8 mouse cellular contexts compared by ENCODE assay signal in the genomic region with DNA sequence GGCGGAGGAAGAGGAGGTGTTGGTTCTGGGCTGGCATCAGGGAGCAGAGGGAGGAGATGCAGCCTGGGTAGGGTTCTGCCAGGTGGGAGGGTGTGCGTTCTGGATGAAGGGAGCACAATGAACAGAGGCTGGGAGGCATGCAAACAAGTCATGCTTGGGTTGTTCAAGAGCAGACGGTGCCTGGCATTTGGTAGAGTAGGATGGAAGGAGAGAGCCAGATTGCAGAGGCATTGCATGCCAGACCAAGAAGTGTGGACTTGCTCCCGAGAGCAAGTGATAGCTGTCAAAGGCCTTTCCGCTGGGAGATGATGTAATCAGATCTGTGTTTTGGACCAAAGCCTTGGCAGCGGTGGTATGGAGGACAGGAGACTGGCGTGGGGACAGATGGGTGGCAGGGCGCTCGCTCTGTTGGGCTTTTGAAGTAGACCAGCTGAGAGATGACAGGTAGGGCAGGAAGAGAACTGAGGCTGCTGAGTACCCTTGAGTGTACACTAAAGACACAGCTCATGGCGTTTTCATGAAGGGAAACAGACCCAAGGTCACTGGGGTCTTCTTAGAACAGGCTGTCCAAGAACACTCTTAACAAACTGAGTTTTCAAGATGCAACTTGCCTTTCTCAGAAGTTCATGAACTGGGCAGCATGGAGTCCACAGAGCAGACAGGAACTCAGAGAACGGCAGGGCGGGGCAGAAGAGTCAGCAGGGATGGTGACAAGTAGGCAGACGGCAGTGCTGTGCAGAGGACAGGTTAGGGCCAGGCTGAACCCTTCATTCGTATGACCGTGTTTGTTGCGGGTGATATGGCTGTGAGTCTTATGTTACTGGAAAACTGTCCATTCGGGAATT. TPM values are rescaled to one million over a fixed set of nuclear protein-coding genes. Genes with fewer than 3 reads are reported as not detected.
DNase-seq lines count a peak whose midpoint lies in the region; ATAC-seq and TF ChIP-seq lines count a peak whose summit lies in the region.

No protein-coding gene starts in this region.

- intact Hi-C loops in heart, postnatal 25 days (cut with DNase I), result loop anchor here (5.0 kb wide), 1 partner anchor 44 kb away; no protein-coding TSS in a partner anchor

- WGBS in embryonic facial prominence, embryonic 13.5 days, result 76% methylated on average over 17 of the region's 17 CpGs
- WGBS in lung, adult 2 months, result 39% methylated on average over 17 of the region's 17 CpGs

- in situ Hi-C loops in Patski (cut with MboI; ENCODE audit: low pct_unique_long_range_greater_than_20kb), result no loop called here

- no peak for TF ChIP-seq POLR2A in lung, adult 2 months (IDR thresholded peaks at IDR 0.05; ENCODE audit: borderline replicate concordance, extremely low read depth, low read depth, low read length)

- no peak overlapping the region for H3K4me3 ChIP-seq in embryonic facial prominence, embryonic 13.5 days
- no peak overlapping the region for H3K4me3 ChIP-seq in lung, adult 2 months (replicated peaks; ENCODE audit: extremely low read depth, low read depth, low read length)

- no peak overlapping the region for H3K9ac ChIP-seq in embryonic facial prominence, embryonic 13.5 days

- no peak for TF ChIP-seq CTCF in Patski (IDR thresholded peaks at IDR 0.05)
- no peak for TF ChIP-seq CTCF in lung, adult 2 months (IDR thresholded peaks at IDR 0.05; ENCODE audit: insufficient read depth, low read length)

- H3K4me1 ChIP-seq in embryonic facial prominence, embryonic 13.5 days, result peaks cover 60% of the 10 kb centered on the region
- peaks cover 38% of the 10 kb centered on the region for H3K4me1 ChIP-seq in lung, adult 2 months (ENCODE audit: control insufficient read depth, insufficient read depth, low read length)

- no peak overlapping the region for H3K4me2 ChIP-seq in embryonic facial prominence, embryonic 13.5 days

- no peaks in the 10 kb centered on the region for H3K9me3 ChIP-seq in embryonic facial prominence, embryonic 13.5 days

- H3K27me3 ChIP-seq in Patski, result no peaks in the 10 kb centered on the region
- H3K27me3 ChIP-seq in embryonic facial prominence, embryonic 13.5 days, result no peaks in the 10 kb centered on the region

- no peaks in the 10 kb centered on the region for H3K36me3 ChIP-seq in embryonic facial prominence, embryonic 13.5 days

- POLR2A ChIA-PET in Patski (lab: Charles Lee), result interaction anchor here (0.7 to 1.7 kb wide), 3 partner anchors 10 to 94 kb away, joined by 3 to 7 read pairs (median 5); a partner anchor contains a TSS

- ATAC-seq in Patski, result peak; percentile 74
- ATAC-seq in embryonic facial prominence, embryonic 13.5 days (ENCODE audit: insufficient number of reproducible peaks, insufficient read depth, low FRiP score, low TSS enrichment, low read depth), result no peak
- ATAC-seq in activated CD4-positive, CD25-positive, alpha-beta regulatory T cell, adult 4 months, result no peak

- peak overlapping the region; percentile 44; the same call in 1 of the 2 replicates for H3K27ac ChIP-seq in embryonic facial prominence, embryonic 13.5 days

- DNase-seq in heart, adult 11 months, result peak; percentile 92
- DNase-seq in heart, postnatal 25 days (ENCODE audit: low spot score), result no peak
- DNase-seq in Patski (ENCODE audit: low read depth, low spot score), result no peak
- peak; percentile 68 for DNase-seq in kidney, adult 11 months
- peak; percentile 47 for DNase-seq in lung, adult 2 months
- DNase-seq in right cerebral cortex, postnatal 10 days (ENCODE audit: low spot score in 2 of 2), result no peak

- CTCF ChIA-PET in Patski (lab: Charles Lee), result interaction anchor here (0.9 to 1.6 kb wide), 3 partner anchors 11 to 22 kb away, joined by 4 to 5 read pairs (median 4); no protein-coding TSS in a partner anchor

RNA-seq across cellular contexts. Expression of a gene that starts 16.4 kb away (rescaled TPM):
- 10 to 100 TPM; 27.1 to 29.3 TPM for total RNA-seq in heart, postnatal 25 days (2021)
- polyA plus RNA-seq in Patski (2021), result 45.3 TPM
- 39.4 and 42.6 TPM in 2 replicates for polyA plus RNA-seq in embryonic facial prominence, embryonic 13.5 days (2015; fragmentation: Nextera tagmentation; extraction: Ambion mirVana)
- polyA plus RNA-seq in lung, adult 2 months (2012; rRNA removed), result 24.5 and 29.0 TPM in 2 replicates
- 1 to 10 TPM; 7.2 to 8.7 TPM for polyA plus RNA-seq in activated CD4-positive, CD25-positive, alpha-beta regulatory T cell, adult 4 months (2017; shearing (Covaris generic))

Comparison
In these comparisons a context has a peak if more than half of its experiments do, and no peak if none do; other contexts are left out.
1. DNase-seq: peak in heart, adult 11 months (single experiment), kidney, adult 11 months (single experiment) and lung, adult 2 months (single experiment); none in heart, postnatal 25 days (single experiment), Patski (single experiment) and right cerebral cortex, postnatal 10 days (0 of 2).